Mouse (Mus musculus): ENCODE measurements around the gene Psmc2. TPM values are rescaled to one million over a fixed set of nuclear protein-coding genes. Genes with fewer than 3 reads are reported as not detected.
A peak's percentile ranks its signal among the peaks of the same experiment; 100 is the strongest.

Psmc2 gene
- total RNA-seq (2021): 10 to 100 TPM; 87.3 to 97.5 TPM
- polyA plus RNA-seq (2012; rRNA removed): 33.7 and 57.6 TPM in 2 replicates
- long read RNA-seq, partial matches to known transcripts: 71 of 76 reads
- long read RNA-seq, other reads (novel, unspliced or antisense): 5 of 76 reads

DNA sequence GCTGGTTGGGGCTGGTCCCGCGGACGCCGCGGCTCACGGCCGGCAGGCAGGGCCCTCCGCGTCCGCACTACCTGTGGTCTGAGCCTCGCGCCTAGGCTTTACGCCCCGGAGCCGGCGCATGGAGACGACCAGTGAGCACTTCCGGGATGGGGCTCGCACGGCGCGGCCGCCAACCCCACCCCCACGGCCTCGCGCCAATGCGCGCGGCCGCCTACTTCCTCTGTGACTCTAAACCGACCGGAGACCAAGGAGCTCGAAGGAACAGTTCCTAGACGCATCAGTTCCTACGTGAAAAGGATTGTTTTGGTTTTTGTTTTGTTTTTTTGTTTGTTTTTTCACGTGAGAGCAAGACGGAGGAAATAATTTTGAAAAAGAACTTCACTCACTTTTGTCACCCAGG lies at the start of gene Psmc2, which contains the start of gene Dnajc2:
Gene Psmc2 (plus strand): TSS at position 231 of the 400 bp plus-strand sequence.
Gene Dnajc2 (minus strand): TSS at position 199 of the 400 bp plus-strand sequence.
- DNase-seq: peak; percentile 89 to 91
- intact Hi-C loops (cut with DNase I): loop anchor here (1.0 to 5.0 kb wide), 2 partner anchors 48 to 138 kb away; partner anchors contain the start of genes Armc10, Fbxl13 and Pmpcb

DNA sequence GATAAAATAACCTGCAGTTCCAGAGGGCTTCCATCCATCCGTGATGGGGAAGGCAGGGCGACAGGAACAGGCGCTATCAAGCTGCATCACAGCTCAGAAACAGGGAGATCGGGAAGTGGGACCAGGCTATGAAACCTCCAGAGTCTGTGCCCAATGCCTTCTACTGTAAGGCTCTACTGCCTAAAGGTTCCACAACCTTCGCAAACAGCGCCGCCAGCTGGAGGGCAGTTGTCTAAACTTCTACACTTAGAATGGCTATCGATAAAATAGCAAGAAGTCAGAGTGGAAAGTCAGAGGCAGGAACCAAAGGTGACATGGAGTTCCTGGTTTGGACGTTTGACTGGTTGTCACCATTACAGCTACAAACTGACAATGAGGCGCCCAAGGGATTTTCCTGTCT lies 49.5 kb upstream of the Psmc2 start:
- H3K4me1 ChIP-seq (ENCODE audit: control insufficient read depth, insufficient read depth, low read length): peaks cover 5% of the 10 kb centered on the region
- H3K4me3 ChIP-seq: peak overlapping the region; percentile 26
- H3K27me3 ChIP-seq (ENCODE audit: control insufficient read depth, insufficient read depth, low read length): no peaks in the 10 kb centered on the region
- H3K36me3 ChIP-seq (ENCODE audit: control insufficient read depth, insufficient read depth, low read length): no peaks in the 10 kb centered on the region
- TF ChIP-seq CTCF (IDR thresholded peaks at IDR 0.05) (peak; percentile 69), POLR2A (IDR thresholded peaks at IDR 0.05; ENCODE audit: insufficient read depth, low read depth, low read length) (no peak), EP300 (IDR thresholded peaks at IDR 0.05; ENCODE audit: insufficient read depth, low read depth, low read length) (0 out of 2 replicates have a peak, but pooled peaks have one; percentile 50)
- WGBS: 22% methylated on average over 10 of the region's 10 CpGs
- DNase-seq: peak; percentile 66 to 71
- H3K9ac ChIP-seq (ENCODE audit: low read depth, low read length): 0 out of 2 replicates have a peak overlapping the region, but pooled peaks have one; percentile 33
- no peaks in the 10 kb centered on the region for H3K79me2 ChIP-seq (replicated peaks; ENCODE audit: control insufficient read depth, insufficient read depth, low read length)
- H3K27ac ChIP-seq: no peak overlapping the region
- intact Hi-C loops (cut with DNase I): loop anchor here (1.0 kb wide), 1 partner anchor 77 kb away; no protein-coding TSS in a partner anchor

More for the DNA sequence above, at the start of gene Psmc2, which contains the start of gene Dnajc2:
- H3K4me3 ChIP-seq: peak within 1 kb of the TSS; percentile 98
- peaks cover 21% of the 10 kb centered on the region for H3K36me3 ChIP-seq (ENCODE audit: control insufficient read depth, insufficient read depth, low read length)
- no peaks in the 10 kb centered on the region for H3K27me3 ChIP-seq (ENCODE audit: control insufficient read depth, insufficient read depth, low read length)
- under 1% methylated on average over 37 of the region's 37 CpGs for WGBS
- no peaks in the 10 kb centered on the region for H3K79me2 ChIP-seq (replicated peaks; ENCODE audit: control insufficient read depth, insufficient read depth, low read length)
- peak within 1 kb of the TSS; percentile 82 for H3K9ac ChIP-seq (ENCODE audit: low read depth, low read length)
- no peak for TF ChIP-seq CTCF (IDR thresholded peaks at IDR 0.05)
- 0 out of 2 replicates have a peak, but pooled peaks have one; percentile 21 for TF ChIP-seq EP300 (IDR thresholded peaks at IDR 0.05; ENCODE audit: insufficient read depth, low read depth, low read length)
- TF ChIP-seq POLR2A (IDR thresholded peaks at IDR 0.05; ENCODE audit: insufficient read depth, low read depth, low read length): no peak; the same call in 1 of the 2 replicates
- peak within 1 kb of the TSS; percentile 89 for H3K27ac ChIP-seq
- H3K4me1 ChIP-seq (ENCODE audit: control insufficient read depth, insufficient read depth, low read length): peaks cover 6% of the 10 kb centered on the region

DNA sequence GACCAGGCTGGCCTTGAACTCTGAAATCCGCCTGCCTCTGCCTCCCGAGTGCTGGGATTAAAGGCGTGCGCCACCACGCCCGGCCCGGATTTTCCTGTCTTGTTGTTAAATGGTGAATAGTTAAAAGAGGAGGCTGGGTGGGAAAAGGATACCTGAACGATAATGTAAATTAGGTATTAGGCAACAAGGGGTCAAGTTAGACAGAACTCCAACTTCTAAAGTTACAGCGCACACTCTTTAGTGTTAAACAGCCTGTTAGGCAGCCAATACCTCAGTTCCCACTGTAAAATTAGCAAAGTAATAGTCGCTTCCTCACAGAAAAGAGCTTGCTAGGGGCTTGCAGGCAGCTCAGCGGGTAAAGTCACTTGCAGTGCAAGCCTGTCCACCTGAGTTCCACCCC lies 49.0 kb upstream of the Psmc2 start:
- no peak overlapping the region for H3K9ac ChIP-seq (ENCODE audit: low read depth, low read length)
- intact Hi-C loops (cut with DNase I): no loop called here
- WGBS: 75% methylated on average over 11 of the region's 11 CpGs
- H3K4me1 ChIP-seq (ENCODE audit: control insufficient read depth, insufficient read depth, low read length): peaks cover 5% of the 10 kb centered on the region
- H3K27ac ChIP-seq: no peak overlapping the region
- no peak for TF ChIP-seq POLR2A (IDR thresholded peaks at IDR 0.05; ENCODE audit: insufficient read depth, low read depth, low read length)
- no peaks in the 10 kb centered on the region for H3K79me2 ChIP-seq (replicated peaks; ENCODE audit: control insufficient read depth, insufficient read depth, low read length)
- H3K27me3 ChIP-seq (ENCODE audit: control insufficient read depth, insufficient read depth, low read length): no peaks in the 10 kb centered on the region
- no peak overlapping the region for H3K4me3 ChIP-seq
- H3K36me3 ChIP-seq (ENCODE audit: control insufficient read depth, insufficient read depth, low read length): no peaks in the 10 kb centered on the region
- DNase-seq: no peak

DNA sequence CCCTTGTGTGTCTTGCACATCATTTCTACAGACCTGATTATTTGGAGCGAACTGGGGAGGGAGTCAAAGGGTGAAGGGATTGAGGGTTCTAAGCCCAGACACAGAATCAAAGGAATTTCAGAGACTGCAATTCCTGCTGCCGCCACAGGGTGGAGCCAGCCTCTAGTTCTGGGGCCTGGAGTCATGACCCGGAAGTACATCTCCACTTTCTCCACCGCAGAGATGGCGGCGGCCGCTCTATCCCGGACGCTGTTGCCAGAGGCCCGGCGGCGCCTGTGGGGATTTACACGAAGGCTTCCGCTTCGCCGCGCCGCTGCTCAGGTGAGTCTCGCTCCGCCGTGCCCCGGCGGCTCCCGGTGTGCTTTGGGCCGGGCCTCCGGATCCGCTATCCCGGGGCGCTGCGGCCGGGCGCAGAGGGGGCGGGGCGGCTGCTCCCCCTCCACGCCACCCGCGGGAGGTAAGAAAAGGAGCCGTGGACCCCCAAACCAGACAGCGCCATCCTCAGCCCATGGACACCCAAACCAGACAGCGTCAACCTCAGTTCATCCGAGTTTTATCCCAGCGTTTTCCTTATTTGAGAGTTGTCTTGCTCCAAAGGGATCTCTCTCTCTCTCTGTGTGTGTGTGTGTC lies 48.0 kb upstream of the Psmc2 start, which contains the start of gene Pmpcb:
Gene Pmpcb (plus strand): TSS at position 186 of the 630 bp plus-strand sequence.
- WGBS: under 1% methylated on average over 42 of the region's 42 CpGs
- peak within 1 kb of the TSS; percentile 83 for H3K9ac ChIP-seq (ENCODE audit: low read depth, low read length)
- H3K27ac ChIP-seq: peak within 1 kb of the TSS; percentile 90
- H3K4me3 ChIP-seq: peak within 1 kb of the TSS; percentile 85
- peak; percentile 88 to 89 for DNase-seq
- H3K27me3 ChIP-seq (ENCODE audit: control insufficient read depth, insufficient read depth, low read length): no peaks in the 10 kb centered on the region
- H3K4me1 ChIP-seq (ENCODE audit: control insufficient read depth, insufficient read depth, low read length): peaks cover 5% of the 10 kb centered on the region
- no peaks in the 10 kb centered on the region for H3K79me2 ChIP-seq (replicated peaks; ENCODE audit: control insufficient read depth, insufficient read depth, low read length)
- intact Hi-C loops (cut with DNase I): loop anchor here (1.0 kb wide), 2 partner anchors 36 to 48 kb away; partner anchors contain the start of genes Dnajc2, Napepld and Psmc2
- peak; percentile 67; the same call in 1 of the 2 replicates for TF ChIP-seq EP300 (IDR thresholded peaks at IDR 0.05; ENCODE audit: insufficient read depth, low read depth, low read length)
- peak; percentile 57 for TF ChIP-seq POLR2A (IDR thresholded peaks at IDR 0.05; ENCODE audit: insufficient read depth, low read depth, low read length)
- no peak; the same call in 1 of the 2 replicates for TF ChIP-seq CTCF (IDR thresholded peaks at IDR 0.05)
- H3K36me3 ChIP-seq (ENCODE audit: control insufficient read depth, insufficient read depth, low read length): no peaks in the 10 kb centered on the region; the same call in 1 of the 2 replicates

DNA sequence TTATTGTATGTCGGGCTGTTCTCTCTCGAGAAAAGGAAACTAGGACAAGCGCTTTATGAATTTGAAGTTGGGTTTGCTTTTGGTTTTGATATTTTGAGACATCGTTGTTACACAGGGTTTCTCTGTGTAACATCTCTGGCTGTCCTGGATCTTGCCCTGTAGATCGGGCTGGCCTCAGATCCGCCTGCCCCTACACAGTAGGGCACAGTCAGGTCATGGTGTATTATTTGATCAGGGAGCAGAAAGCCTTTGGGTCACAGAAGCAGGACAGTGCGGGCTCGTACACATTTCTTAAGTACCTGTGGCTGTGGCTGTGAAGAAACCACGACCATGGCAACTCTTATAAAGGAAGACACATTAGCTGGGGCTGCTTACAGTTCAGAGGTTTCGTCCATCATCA lies 47.5 kb upstream of the Psmc2 start:
- Histone ChIP-seq H3K4me1 (ENCODE audit: control insufficient read depth, insufficient read depth, low read length) (peaks cover 5% of the 10 kb centered on the region), H3K27ac (no peak overlapping the region), H3K36me3 (ENCODE audit: control insufficient read depth, insufficient read depth, low read length) (no peaks in the 10 kb centered on the region; the same call in 1 of the 2 replicates), H3K9ac (ENCODE audit: low read depth, low read length) (peak overlapping the region; percentile 52), H3K27me3 (ENCODE audit: control insufficient read depth, insufficient read depth, low read length) (no peaks in the 10 kb centered on the region), H3K4me3 (peak overlapping the region; percentile 85), H3K79me2 (replicated peaks; ENCODE audit: control insufficient read depth, insufficient read depth, low read length) (no peaks in the 10 kb centered on the region)
- intact Hi-C loops (cut with DNase I): loop anchor here (1.0 kb wide), 2 partner anchors 36 to 48 kb away; partner anchors contain the start of genes Dnajc2, Napepld and Psmc2
- 13% methylated on average over 10 of the region's 10 CpGs for WGBS
- TF ChIP-seq CTCF (IDR thresholded peaks at IDR 0.05) (no peak), POLR2A (IDR thresholded peaks at IDR 0.05; ENCODE audit: insufficient read depth, low read depth, low read length) (no peak), EP300 (IDR thresholded peaks at IDR 0.05; ENCODE audit: insufficient read depth, low read depth, low read length) (no peak)
- no peak for DNase-seq

All from heart, adult 2 months (tissue).